Mouse (Mus musculus) liver, embryonic 18 days (tissue): ENCODE results near the gene Ppl. TPM values are rescaled to one million over a fixed set of nuclear protein-coding genes. Genes with fewer than 3 reads are reported as not detected.

Experiments
- polyA plus RNA-seq: library from polyadenylated mRNA; depleted of rRNA; stranded (reverse); fragments of >200 nt; gene quantifications from 2 replicates; pipeline ENCODE4 v1.2.3, GENCODE M21; 2012; rRNA removed

Gene Ppl
- 0.61 and 0.70 TPM in 2 replicates for polyA plus RNA-seq

DNA sequence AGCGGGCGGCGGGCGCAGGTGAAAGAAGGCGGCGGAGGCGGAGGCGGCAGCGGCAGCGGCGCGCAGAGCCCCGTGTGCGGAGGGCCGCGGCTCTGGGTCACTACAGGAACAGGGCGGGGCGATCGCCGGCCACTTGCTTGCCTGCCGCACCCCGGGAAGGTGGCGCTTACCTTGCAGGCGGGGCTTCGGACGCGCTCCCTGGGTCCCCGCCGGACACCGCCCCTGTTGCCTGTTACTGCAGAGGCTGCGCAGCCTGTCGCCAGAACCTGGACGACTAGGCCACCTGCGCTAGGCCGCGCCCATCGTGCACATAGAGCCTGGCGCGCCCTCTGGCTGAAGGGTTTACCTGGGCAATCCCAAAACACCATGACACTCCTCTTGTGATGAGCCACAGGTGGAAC lies at the start of gene Ppl:
Ppl (minus strand) TSS at position 21 of the 401 bp plus-strand sequence.

GRCm38 (mm10) chr16:5147037-5147385 lies 14.8 kb upstream of the Ppl start, which contains the start of gene Sec14l5:
Sec14l5 (plus strand) TSS chr16:5147109.

DNA sequence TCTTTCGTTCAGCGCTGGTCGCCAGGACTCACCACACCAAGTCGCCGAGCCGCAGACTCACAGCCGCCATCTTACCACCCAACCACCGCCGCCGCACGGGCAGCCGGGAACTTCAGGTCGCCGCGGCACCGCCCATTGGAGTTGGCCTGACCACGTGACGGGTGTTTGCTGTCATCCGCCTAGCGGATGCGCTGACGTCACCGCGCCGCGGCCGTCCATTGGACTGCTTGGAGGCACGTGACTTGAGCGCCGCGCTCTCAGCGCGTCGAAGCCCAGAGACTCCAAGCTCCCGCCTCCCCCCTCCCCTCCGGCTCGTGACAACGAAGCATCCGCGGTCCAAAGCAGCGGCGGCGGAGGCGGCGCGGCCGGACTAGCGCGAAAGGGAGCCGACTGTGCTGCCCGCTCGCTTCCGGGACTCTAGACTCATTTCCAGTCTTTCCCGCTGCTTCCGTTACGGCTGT lies 82.4 kb downstream of the Ppl start, which contains the start of the genes Glyr1 and Ubn1:
Glyr1 (minus strand) TSS at position 90 of the 461 bp plus-strand sequence.
Ubn1 (plus strand) TSS at position 284 of the 461 bp plus-strand sequence.

Other genes starting within 250 kb of the Ppl start
- 28.5 and 32.0 TPM in 2 replicates for gene Mgrn1, start 246.2 kb downstream of the Ppl start, polyA plus RNA-seq
- gene Nudt16l1, start 193.7 kb downstream of the Ppl start, polyA plus RNA-seq = 32.0 and 33.3 TPM in 2 replicates
- 18.3 and 21.6 TPM in 2 replicates for gene Anks3, start 168.2 kb downstream of the Ppl start, polyA plus RNA-seq
- not detected in 2 replicates for gene Sept12, start 134.6 kb downstream of the Ppl start, polyA plus RNA-seq
- 18.9 and 27.5 TPM in 2 replicates for gene Smim22, start 125.1 kb downstream of the Ppl start, polyA plus RNA-seq
- 70.5 and 78.4 TPM in 2 replicates for gene Rogdi, start 118.9 kb downstream of the Ppl start, polyA plus RNA-seq
- gene Glyr1, start 82.6 kb downstream of the Ppl start, polyA plus RNA-seq = 36.7 and 40.1 TPM in 2 replicates
- gene Ubn1, start 82.4 kb downstream of the Ppl start, polyA plus RNA-seq = 8.3 and 9.7 TPM in 2 replicates
- gene Sec14l5, start 14.7 kb upstream of the Ppl start, polyA plus RNA-seq = 0.05 and 0.06 TPM in 2 replicates
- 7.8 and 9.2 TPM in 2 replicates for gene Nagpa, start 71.6 kb upstream of the Ppl start, polyA plus RNA-seq
- 2.1 and 2.9 TPM in 2 replicates for gene AU021092, start 89.9 kb upstream of the Ppl start, polyA plus RNA-seq
- gene Alg1, start 101.2 kb upstream of the Ppl start, polyA plus RNA-seq = 15.8 and 17.3 TPM in 2 replicates
- 13.6 and 15.5 TPM in 2 replicates for gene Eef2kmt, start 123.6 kb upstream of the Ppl start, polyA plus RNA-seq